8 mouse cellular contexts compared by ENCODE assay signal in the genomic region with DNA sequence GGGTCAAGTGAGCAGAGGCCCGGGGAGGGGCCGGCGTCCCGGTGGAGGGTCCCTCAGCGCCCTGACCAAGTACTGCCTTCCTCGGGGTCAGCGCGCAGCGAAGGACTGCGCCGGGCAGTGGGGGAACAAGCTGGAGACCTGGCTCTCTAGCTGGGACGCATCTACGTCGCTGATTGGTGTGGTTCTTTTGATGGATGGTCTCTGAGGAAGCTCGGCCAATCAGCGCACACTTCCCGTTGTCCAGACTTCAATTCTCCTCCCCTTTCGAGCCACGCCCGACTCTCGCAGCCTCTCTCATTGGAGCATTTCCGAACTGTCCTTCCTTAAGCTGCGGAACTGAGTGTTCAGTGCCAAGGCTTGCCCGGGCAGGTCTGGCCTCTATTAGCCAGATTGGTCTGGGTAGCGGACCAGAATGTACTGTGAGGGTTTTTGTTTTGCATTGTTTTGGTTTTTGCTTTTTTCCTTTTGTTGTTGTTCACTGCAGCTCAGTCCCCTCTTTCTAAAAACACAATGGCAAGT. TPM values are rescaled to one million over a fixed set of nuclear protein-coding genes. Genes with fewer than 3 reads are reported as not detected.
A peak's percentile ranks its signal among the peaks of the same experiment; 100 is the strongest.
DNase-seq lines count a peak whose midpoint lies in the region; ATAC-seq and TF ChIP-seq lines count a peak whose summit lies in the region.

A gene (minus strand): TSS at position 203 of the 519 bp plus-strand sequence.

- H3K9ac ChIP-seq in forebrain, embryonic 16.5 days (replicated peaks; ENCODE audit: low read depth, low read length), result peak within 1 kb of the TSS; percentile 80
- peak within 1 kb of the TSS; percentile 82 for H3K9ac ChIP-seq in lung, embryonic 14.5 days

- intact Hi-C loops in heart, postnatal 36 days (cut with DNase I), result loop anchor here (1.0 kb wide), 1 partner anchor 63 kb away; no protein-coding TSS in a partner anchor

- DNase-seq in G1E (ENCODE audit: low spot score), result peak; percentile 91
- peak; percentile 89 to 97 for DNase-seq in cerebellum, adult 18-20 months
- DNase-seq in heart, postnatal 36 days, result peak; percentile 86 to 89
- DNase-seq in layer of hippocampus, adult 2 months (ENCODE audit: low spot score in 2 of 2), result peak; percentile 83 to 94
- peak; percentile 97 for DNase-seq in lung, embryonic 14.5 days
- DNase-seq in thymus, postnatal 0 days (ENCODE audit: low spot score), result peak; percentile 91

- peak; percentile 69 for TF ChIP-seq POLR2A in olfactory bulb, adult 2 months (IDR thresholded peaks at IDR 0.05; ENCODE audit: insufficient read depth, low read depth, low read length)

- no peaks in the 10 kb centered on the region for H3K9me3 ChIP-seq in G1E (replicated peaks)
- H3K9me3 ChIP-seq in forebrain, embryonic 16.5 days (ENCODE audit: control insufficient read depth, low read length), result no peaks in the 10 kb centered on the region
- no peaks in the 10 kb centered on the region for H3K9me3 ChIP-seq in lung, embryonic 14.5 days (ENCODE audit: low read depth, low read length)

- no peaks in the 10 kb centered on the region for H3K27me3 ChIP-seq in G1E (ENCODE audit: insufficient read depth, low read length)
- no peaks in the 10 kb centered on the region for H3K27me3 ChIP-seq in forebrain, embryonic 16.5 days (replicated peaks; ENCODE audit: control insufficient read depth, insufficient read depth, low read length)
- no peaks in the 10 kb centered on the region for H3K27me3 ChIP-seq in lung, embryonic 14.5 days (ENCODE audit: insufficient read depth, low read length)

- peak; percentile 97 for ATAC-seq in G1E (ENCODE audit: extremely low read depth, insufficient number of reproducible peaks, low FRiP score, poor library complexity, severe bottlenecking)
- peak; percentile 99 for ATAC-seq in forebrain, embryonic 16.5 days
- ATAC-seq in lung, embryonic 14.5 days (ENCODE audit: insufficient read depth), result peak; percentile 99

- peak within 1 kb of the TSS; percentile 94 for H3K4me3 ChIP-seq in G1E (ENCODE audit: low read depth, low read length)
- peak within 1 kb of the TSS; percentile 68 for H3K4me3 ChIP-seq in forebrain, embryonic 16.5 days (replicated peaks; ENCODE audit: low read length)
- H3K4me3 ChIP-seq in layer of hippocampus, adult 2 months, result peak within 1 kb of the TSS; percentile 98
- H3K4me3 ChIP-seq in lung, embryonic 14.5 days (ENCODE audit: low read depth, low read length), result peak within 1 kb of the TSS; percentile 75
- H3K4me3 ChIP-seq in olfactory bulb, adult 2 months (ENCODE audit: insufficient read depth, low read depth, low read length), result peak within 1 kb of the TSS; percentile 79

- WGBS in forebrain, embryonic 16.5 days, result under 1% methylated on average over 25 of the region's 25 CpGs
- under 1% methylated on average over 25 of the region's 25 CpGs for WGBS in lung, embryonic 14.5 days
- under 1% methylated on average over 25 of the region's 25 CpGs for WGBS in olfactory bulb, adult 2 months

- H3K27ac ChIP-seq in forebrain, embryonic 16.5 days (ENCODE audit: low read length), result no peak within 1 kb of the TSS
- peak within 1 kb of the TSS; percentile 97 for H3K27ac ChIP-seq in layer of hippocampus, adult 2 months
- H3K27ac ChIP-seq in lung, embryonic 14.5 days (ENCODE audit: low read depth), result peak within 1 kb of the TSS; percentile 6; the same call in 1 of the 2 replicates
- peak within 1 kb of the TSS; percentile 16; the same call in 1 of the 2 replicates for H3K27ac ChIP-seq in olfactory bulb, adult 2 months (ENCODE audit: insufficient read depth, low read depth, low read length)

- no peak for TF ChIP-seq CTCF in G1E (IDR thresholded peaks at IDR 0.05; ENCODE audit: low read depth, low read length)
- TF ChIP-seq CTCF in layer of hippocampus, adult 2 months (conservative IDR thresholded peaks at IDR 0.05), result no peak
- no peak for TF ChIP-seq CTCF in lung, embryonic 14.5 days (IDR thresholded peaks at IDR 0.05; ENCODE audit: low read depth)
- TF ChIP-seq CTCF in olfactory bulb, adult 2 months (IDR thresholded peaks at IDR 0.05; ENCODE audit: insufficient read depth, low read depth, low read length), result no peak

- H3K4me1 ChIP-seq in G1E (ENCODE audit: insufficient read depth, low read depth, low read length), result peaks cover 26% of the 10 kb centered on the region
- H3K4me1 ChIP-seq in forebrain, embryonic 16.5 days (replicated peaks; ENCODE audit: control insufficient read depth, insufficient read depth, low read length), result peaks cover 12% of the 10 kb centered on the region; the same call in 1 of the 2 replicates
- no peaks in the 10 kb centered on the region for H3K4me1 ChIP-seq in lung, embryonic 14.5 days (ENCODE audit: insufficient read depth)
- no peaks in the 10 kb centered on the region for H3K4me1 ChIP-seq in olfactory bulb, adult 2 months (ENCODE audit: control insufficient read depth, insufficient read depth, low read length)

- H3K4me2 ChIP-seq in forebrain, embryonic 16.5 days (ENCODE audit: low read length), result peak within 1 kb of the TSS; percentile 69
- H3K4me2 ChIP-seq in lung, embryonic 14.5 days, result peak within 1 kb of the TSS; percentile 64

- peaks cover 34% of the 10 kb centered on the region for H3K36me3 ChIP-seq in G1E (replicated peaks)
- 0 out of 2 replicates have a peak, but pooled peaks cover 2% of the 10 kb centered on the region for H3K36me3 ChIP-seq in forebrain, embryonic 16.5 days (ENCODE audit: control insufficient read depth, insufficient read depth)
- H3K36me3 ChIP-seq in lung, embryonic 14.5 days (ENCODE audit: insufficient read depth), result 0 out of 2 replicates have a peak, but pooled peaks cover 6% of the 10 kb centered on the region

RNA-seq across cellular contexts. Expression of the gene that starts here (rescaled TPM):
- total RNA-seq in G1E (2014; fragmentation: Nextera tagmentation), result 466 and 524 TPM in 2 replicates
- total RNA-seq in G1E (2017), result 257 and 292 TPM in 2 replicates
- 59.6 and 68.9 TPM in 2 replicates for polyA plus RNA-seq in G1E (2012)
- 32.2 and 38.0 TPM in 2 replicates for polyA plus RNA-seq in forebrain, embryonic 16.5 days (2015; fragmentation: Nextera tagmentation; extraction: Ambion mirVana)
- total RNA-seq in heart, postnatal 36 days (2021), result 100 to 1,000 TPM; 400 to 530 TPM
- total RNA-seq in layer of hippocampus, adult 2 months (2021), result 10 to 100 TPM; 63.0 to 63.2 TPM
- 35.8 and 42.0 TPM in 2 replicates for polyA plus RNA-seq in lung, embryonic 14.5 days (2014; fragmentation: Nextera tagmentation; extraction: Ambion mirVana)
- not detected in 2 replicates for polyA plus RNA-seq in olfactory bulb, adult 2 months (2012; ENCODE audit: insufficient read depth, insufficient read length, low replicate concordance, missing spikeins)
- 49.5 and 53.0 TPM in 2 replicates for polyA plus RNA-seq in thymus, postnatal 0 days (2015; fragmentation: Nextera tagmentation; extraction: Ambion mirVana)

Comparison
In these comparisons a context has a peak if more than half of its experiments do, and no peak if none do; other contexts are left out.
1. RNA of the gene that starts here (total RNA-seq): 400 to 530 TPM in heart, postnatal 36 days and 257 to 524 TPM in G1E; 63.0 to 63.2 TPM in layer of hippocampus, adult 2 months; every median in the first group is over 4 times any median in the second.
2. RNA of the gene that starts here (polyA plus RNA-seq): 59.6 to 68.9 TPM in G1E, 49.5 to 53.0 TPM in thymus, postnatal 0 days, 35.8 to 42.0 TPM in lung, embryonic 14.5 days and 32.2 to 38.0 TPM in forebrain, embryonic 16.5 days; not detected in olfactory bulb, adult 2 months; every median in the first group is over 10 times any median in the second.
3. Peak in every context shown above with its lines, with median percentiles within 50 percentile points of each other: ATAC-seq, DNase-seq and H3K4me3 ChIP-seq.